8 mouse cellular contexts compared by ENCODE assay signal in genomic region chr4:41497995-41498845, GRCm38 (mm10). TPM values are rescaled to one million over a fixed set of nuclear protein-coding genes. Genes with fewer than 3 reads are reported as not detected.
DNase-seq lines count a peak whose midpoint lies in the region; ATAC-seq and TF ChIP-seq lines count a peak whose summit lies in the region.

No protein-coding gene starts in this region.

- ATAC-seq in heart, postnatal 0 days (ENCODE audit: insufficient read depth, low read depth), result no peak
- ATAC-seq in hindbrain, embryonic 16.5 days, result no peak
- 0 out of 2 replicates have a peak, but pooled peaks have one; percentile 7 for ATAC-seq in midbrain, embryonic 15.5 days (replicated peaks)
- ATAC-seq in cerebellum, adult (ENCODE audit: insufficient number of reproducible peaks, low FRiP score, low TSS enrichment), result no peak

- H3K4me3 ChIP-seq in heart, postnatal 0 days (ENCODE audit: low read depth, low read length), result peak overlapping the region; percentile 25
- H3K4me3 ChIP-seq in hindbrain, embryonic 16.5 days (ENCODE audit: low read length), result peak overlapping the region; percentile 36
- peak overlapping the region; percentile 31 for H3K4me3 ChIP-seq in midbrain, embryonic 15.5 days

- peaks cover 14% of the 10 kb centered on the region for H3K4me1 ChIP-seq in heart, postnatal 0 days (ENCODE audit: control insufficient read depth, insufficient read depth)
- peaks cover 21% of the 10 kb centered on the region for H3K4me1 ChIP-seq in hindbrain, embryonic 16.5 days (ENCODE audit: control insufficient read depth, insufficient read depth, low read depth, low read length)
- peaks cover 34% of the 10 kb centered on the region for H3K4me1 ChIP-seq in midbrain, embryonic 15.5 days

- no peak overlapping the region for H3K9ac ChIP-seq in heart, postnatal 0 days (replicated peaks; ENCODE audit: low read depth, low read length)
- peak overlapping the region; percentile 51 for H3K9ac ChIP-seq in hindbrain, embryonic 16.5 days (ENCODE audit: low read depth, low read length)
- H3K9ac ChIP-seq in midbrain, embryonic 15.5 days, result peak overlapping the region; percentile 13; the same call in 1 of the 2 replicates

- WGBS in heart, postnatal 0 days, result 15% methylated on average over 72 of the region's 72 CpGs
- 13% methylated on average over 72 of the region's 72 CpGs for WGBS in hindbrain, embryonic 16.5 days
- 15% methylated on average over 72 of the region's 72 CpGs for WGBS in midbrain, embryonic 15.5 days

- H3K4me2 ChIP-seq in heart, postnatal 0 days (ENCODE audit: low read depth, low read length), result peak overlapping the region; percentile 28
- peak overlapping the region; percentile 61 for H3K4me2 ChIP-seq in hindbrain, embryonic 16.5 days (ENCODE audit: low read length)
- peak overlapping the region; percentile 53 for H3K4me2 ChIP-seq in midbrain, embryonic 15.5 days

- no peak for TF ChIP-seq EP300 in heart, postnatal 0 days (IDR thresholded peaks at IDR 0.05; ENCODE audit: low read depth)

- TF ChIP-seq CTCF in heart, postnatal 0 days (IDR thresholded peaks at IDR 0.05; ENCODE audit: low read depth), result no peak

- no peaks in the 10 kb centered on the region for H3K9me3 ChIP-seq in heart, postnatal 0 days (replicated peaks; ENCODE audit: control insufficient read depth, low read length)
- H3K9me3 ChIP-seq in hindbrain, embryonic 16.5 days (ENCODE audit: control insufficient read depth, low read length), result no peaks in the 10 kb centered on the region
- H3K9me3 ChIP-seq in midbrain, embryonic 15.5 days, result no peaks in the 10 kb centered on the region

- H3K36me3 ChIP-seq in heart, postnatal 0 days (replicated peaks; ENCODE audit: control insufficient read depth, insufficient read depth, low read length), result no peaks in the 10 kb centered on the region
- H3K36me3 ChIP-seq in hindbrain, embryonic 16.5 days (ENCODE audit: control insufficient read depth, insufficient read depth, low read length), result no peaks in the 10 kb centered on the region
- no peaks in the 10 kb centered on the region for H3K36me3 ChIP-seq in midbrain, embryonic 15.5 days (replicated peaks)

- peaks cover 60% of the 10 kb centered on the region for H3K27me3 ChIP-seq in heart, postnatal 0 days (ENCODE audit: control insufficient read depth, insufficient read depth, low read length)
- H3K27me3 ChIP-seq in hindbrain, embryonic 16.5 days (replicated peaks; ENCODE audit: control insufficient read depth, insufficient read depth, low read length), result peaks cover 26% of the 10 kb centered on the region
- peaks cover 57% of the 10 kb centered on the region for H3K27me3 ChIP-seq in midbrain, embryonic 15.5 days (replicated peaks)

- no peak for DNase-seq in heart, postnatal 0 days (ENCODE audit: low spot score)
- no peak for DNase-seq in heart, adult 9 months (ENCODE audit: low spot score in 2 of 2)
- DNase-seq in embryo, embryonic 10.5 days (ENCODE audit: low spot score), result peak; percentile 21
- DNase-seq in adrenal gland, adult 18-20 months (ENCODE audit: low spot score in 2 of 2), result no peak
- DNase-seq in adrenal gland, postnatal 4 days (ENCODE audit: low spot score in 2 of 2), result no peak

- H3K27ac ChIP-seq in heart, postnatal 0 days (ENCODE audit: low read depth), result no peak overlapping the region
- H3K27ac ChIP-seq in hindbrain, embryonic 16.5 days (ENCODE audit: low read depth, low read length), result no peak overlapping the region
- no peak overlapping the region for H3K27ac ChIP-seq in midbrain, embryonic 15.5 days

RNA-seq across cellular contexts. Expression of gene AI464131, which starts 4.7 kb away (rescaled TPM):
- 6.3 and 9.3 TPM in 2 replicates for total RNA-seq in heart, postnatal 0 days (2014; rRNA removed; ENCODE audit: low replicate concordance)
- 2.5 and 2.9 TPM in 2 replicates for polyA plus RNA-seq in heart, postnatal 0 days (2015; fragmentation: Nextera tagmentation; extraction: Ambion mirVana)
- 18.4 and 19.5 TPM in 2 replicates for polyA plus RNA-seq in hindbrain, embryonic 16.5 days (2015; fragmentation: Nextera tagmentation; extraction: Ambion mirVana)
- polyA plus RNA-seq in midbrain, embryonic 15.5 days (2015; fragmentation: Nextera tagmentation; extraction: Ambion mirVana), result 6.3 and 8.9 TPM in 2 replicates
- 10 to 100 TPM; 11.6 to 12.4 TPM for total RNA-seq in adrenal gland, adult 18-20 months (2021)
- 10 to 100 TPM; 11.1 to 12.2 TPM for total RNA-seq in adrenal gland, postnatal 4 days (2021)

RNA-seq across cellular contexts. Expression of gene 1110017D15Rik, which starts 18.9 kb away (rescaled TPM):
- total RNA-seq in heart, postnatal 0 days (2014; rRNA removed; ENCODE audit: low replicate concordance), result not detected in 2 replicates
- 0.18 and 1.0 TPM in 2 replicates for polyA plus RNA-seq in heart, postnatal 0 days (2015; fragmentation: Nextera tagmentation; extraction: Ambion mirVana)
- polyA plus RNA-seq in hindbrain, embryonic 16.5 days (2015; fragmentation: Nextera tagmentation; extraction: Ambion mirVana), result 17.9 and 21.7 TPM in 2 replicates
- polyA plus RNA-seq in midbrain, embryonic 15.5 days (2015; fragmentation: Nextera tagmentation; extraction: Ambion mirVana), result 13.8 and 15.5 TPM in 2 replicates
- 1 to 10 TPM in 1 of 2 experiments, under 1 TPM in 1; 0.60 to 1.1 TPM for total RNA-seq in adrenal gland, adult 18-20 months (2021)
- 1 to 10 TPM in 1 of 2 experiments, under 1 TPM in 1; 0.56 to 1.2 TPM for total RNA-seq in adrenal gland, postnatal 4 days (2021)

RNA-seq across cellular contexts. Expression of gene Nudt2, which starts 33.3 kb away (rescaled TPM):
- total RNA-seq in heart, postnatal 0 days (2014; rRNA removed; ENCODE audit: low replicate concordance), result 10.5 and 37.6 TPM in 2 replicates
- polyA plus RNA-seq in heart, postnatal 0 days (2015; fragmentation: Nextera tagmentation; extraction: Ambion mirVana), result 42.0 and 45.9 TPM in 2 replicates
- polyA plus RNA-seq in hindbrain, embryonic 16.5 days (2015; fragmentation: Nextera tagmentation; extraction: Ambion mirVana), result 74.1 and 76.8 TPM in 2 replicates
- 65.1 and 66.3 TPM in 2 replicates for polyA plus RNA-seq in midbrain, embryonic 15.5 days (2015; fragmentation: Nextera tagmentation; extraction: Ambion mirVana)
- total RNA-seq in adrenal gland, adult 18-20 months (2021), result 10 to 100 TPM; 25.6 to 27.0 TPM
- 10 to 100 TPM; 31.1 to 31.7 TPM for total RNA-seq in adrenal gland, postnatal 4 days (2021)

RNA-seq across cellular contexts. Expression of gene Kif24, which starts 33.5 kb away (rescaled TPM):
- 2.9 and 3.4 TPM in 2 replicates for total RNA-seq in heart, postnatal 0 days (2014; rRNA removed; ENCODE audit: low replicate concordance)
- 1.1 and 1.4 TPM in 2 replicates for polyA plus RNA-seq in heart, postnatal 0 days (2015; fragmentation: Nextera tagmentation; extraction: Ambion mirVana)
- polyA plus RNA-seq in hindbrain, embryonic 16.5 days (2015; fragmentation: Nextera tagmentation; extraction: Ambion mirVana), result 2.4 and 2.8 TPM in 2 replicates
- polyA plus RNA-seq in midbrain, embryonic 15.5 days (2015; fragmentation: Nextera tagmentation; extraction: Ambion mirVana), result 3.0 and 3.3 TPM in 2 replicates
- under 1 TPM; 0.90 to 0.93 TPM for total RNA-seq in adrenal gland, adult 18-20 months (2021)
- total RNA-seq in adrenal gland, postnatal 4 days (2021), result 1 to 10 TPM; 5.3 to 5.8 TPM
